Mouse (Mus musculus) erythroblast, embryonic 14.5 days (primary cell): Measurements from ENCODE around the gene Ube2d1. TPM values are rescaled to one million over a fixed set of nuclear protein-coding genes. Genes with fewer than 3 reads are reported as not detected.

Experiments
- H3K27me3 ChIP-seq: 2 replicates; pipeline ENCODE4 v1.6.1; 2012; ENCODE audit warnings: inconsistent platforms; ENCODE audit not compliant: control insufficient read depth
- H3K36me3 ChIP-seq: 2 replicates; pipeline ENCODE4 v1.6.1; 2012; ENCODE audit warnings: mild to moderate bottlenecking, inconsistent platforms; ENCODE audit not compliant: control insufficient read depth
- H3K4me1 ChIP-seq: 2 replicates; pipeline ENCODE4 v1.6.1; 2012; ENCODE audit warnings: inconsistent platforms; ENCODE audit not compliant: control insufficient read depth
- H3K4me3 ChIP-seq: replicated peaks from 2 replicates; pipeline ENCODE3; 2012; ENCODE audit warnings: moderate library complexity, mild to moderate bottlenecking, inconsistent platforms
- H3K9me3 ChIP-seq: 2 replicates; pipeline ENCODE4 v1.6.1; 2012; ENCODE audit warnings: low read length, inconsistent platforms, mixed read lengths; ENCODE audit not compliant: control insufficient read depth
- GATA1 ChIP-seq: IDR thresholded peaks from 2 replicates; pipeline ENCODE4 v1.6.1; 2012; ENCODE audit warnings: low read length, inconsistent platforms, mixed read lengths
- TAL1 ChIP-seq: IDR thresholded peaks from 3 replicates; pipeline ENCODE4 v1.6.1; 2012; ENCODE audit warnings: low read length, inconsistent platforms, mixed read lengths
- polyA plus RNA-seq: library from polyadenylated mRNA; stranded (reverse); fragments of >175 nt; gene quantifications from 2 replicates; pipeline ENCODE4 v1.2.3, GENCODE M21; 2012

Ube2d1 gene
- polyA plus RNA-seq, 1 experiment = not detected

- peaks cover 15% of the 10 kb centered on the region for H3K36me3 ChIP-seq
- H3K4me3 ChIP-seq = no peak overlapping the region
- TF ChIP-seq TAL1 (no peak), GATA1 (no peak)
- no peaks in the 10 kb centered on the region for H3K27me3 ChIP-seq
- H3K4me1 ChIP-seq = no peaks in the 10 kb centered on the region
- peaks cover 6% of the 10 kb centered on the region for H3K9me3 ChIP-seq
These were observed 66.7 kb downstream of the Ube2d1 start for GRCm38 (mm10) chr10:71218228-71218892.

GRCm38 (mm10) chr10:71215996-71216395, 69.1 kb downstream of the Ube2d1 start:
- no peaks in the 10 kb centered on the region for H3K4me1 ChIP-seq
- TF ChIP-seq TAL1 (no peak), GATA1 (no peak)
- no peaks in the 10 kb centered on the region for H3K36me3 ChIP-seq
- H3K9me3 ChIP-seq = no peaks in the 10 kb centered on the region
- no peak overlapping the region for H3K4me3 ChIP-seq
- no peaks in the 10 kb centered on the region for H3K27me3 ChIP-seq

Other genes with a start within 250 kb of the Ube2d1 start
- gene Bicc1, start 125.6 kb downstream of the Ube2d1 start, polyA plus RNA-seq = not detected in 2 replicates
- 0.28 and 0.43 TPM in 2 replicates for gene Tfam, start 47.0 kb downstream of the Ube2d1 start, polyA plus RNA-seq
- 3.8 and 4.3 TPM in 2 replicates for gene Cisd1, start 59.7 kb upstream of the Ube2d1 start, polyA plus RNA-seq
- gene Ipmk, start 62.5 kb upstream of the Ube2d1 start, polyA plus RNA-seq = 0.52 and 0.59 TPM in 2 replicates